Mouse (Mus musculus) heart, postnatal 0 days (tissue): Measurements from ENCODE around the gene Siae.

Source experiments
- CTCF ChIP-seq: IDR thresholded peaks from 2 replicates; pipeline ENCODE4 v1.5.1; 2016; ENCODE audit warnings: antibody characterized with exemption, control low read depth, low read depth
- EP300 ChIP-seq: IDR thresholded peaks from 2 replicates; pipeline ENCODE4 v1.6.1; 2016; ENCODE audit warnings: antibody characterized with exemption, low read depth

DNA sequence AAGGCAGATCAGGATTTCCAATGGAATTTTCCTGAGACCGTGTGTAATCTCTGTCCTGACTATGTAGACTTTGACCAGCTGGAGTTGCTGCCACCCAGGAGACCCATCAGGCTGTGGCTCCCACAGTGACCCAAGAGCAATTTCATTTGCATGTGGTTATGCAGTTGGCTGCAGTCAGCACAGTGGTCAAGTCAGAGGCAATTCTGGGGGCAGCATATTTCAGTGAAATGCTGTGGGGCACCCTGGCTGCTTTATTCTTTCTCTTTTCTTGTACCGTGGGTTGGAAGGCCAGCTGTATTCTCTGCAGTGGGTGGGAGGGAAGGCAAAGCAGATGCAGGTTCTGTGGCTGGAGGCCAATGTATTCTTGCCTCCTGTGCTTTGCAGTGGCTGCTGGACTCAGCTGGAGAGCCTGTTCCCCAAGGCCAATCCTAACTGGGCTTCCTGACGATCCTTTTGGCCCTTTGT is 70.6 kb downstream of the Siae start:
- TF ChIP-seq CTCF = no peak
- no peak for TF ChIP-seq EP300
